Mouse (Mus musculus) gastrocnemius, adult 2 months (tissue): ENCODE measurements at regions not wholly inside any gene's neighbourhood (a gene's known extent, or its start where the extent isn't known, plus 50 kb on each side); places are given as distances from the start of the nearest gene placed in this dataset.
A peak's percentile ranks its signal among the peaks of the same experiment; 100 is the strongest.

Experiments
- DNase-seq: peaks from one replicate; pipeline ENCODE4 v3.0.0; 2022
- H3K27ac ChIP-seq: fragments of 200-600 bp; 2 replicates; pipeline ENCODE4 v1.8.1; 2022; ENCODE audit warnings: mild to moderate bottlenecking
- H3K4me3 ChIP-seq: fragments of 200-600 bp; 2 replicates; pipeline ENCODE4 v1.8.1; 2022; ENCODE audit warnings: mild to moderate bottlenecking, moderate library complexity
- CTCF ChIP-seq: fragments of 200-600 bp; IDR thresholded peaks from 2 replicates; pipeline ENCODE4 v1.8.1; 2022; ENCODE audit warnings: antibody characterized with exemption, mild to moderate bottlenecking, moderate library complexity
- intact Hi-C: fragments of 180-260 bp; cut with DNase I; formaldehyde crosslinking; loops from one replicate; pipeline ENCODE4 v1.15.1; 2025

DNA sequence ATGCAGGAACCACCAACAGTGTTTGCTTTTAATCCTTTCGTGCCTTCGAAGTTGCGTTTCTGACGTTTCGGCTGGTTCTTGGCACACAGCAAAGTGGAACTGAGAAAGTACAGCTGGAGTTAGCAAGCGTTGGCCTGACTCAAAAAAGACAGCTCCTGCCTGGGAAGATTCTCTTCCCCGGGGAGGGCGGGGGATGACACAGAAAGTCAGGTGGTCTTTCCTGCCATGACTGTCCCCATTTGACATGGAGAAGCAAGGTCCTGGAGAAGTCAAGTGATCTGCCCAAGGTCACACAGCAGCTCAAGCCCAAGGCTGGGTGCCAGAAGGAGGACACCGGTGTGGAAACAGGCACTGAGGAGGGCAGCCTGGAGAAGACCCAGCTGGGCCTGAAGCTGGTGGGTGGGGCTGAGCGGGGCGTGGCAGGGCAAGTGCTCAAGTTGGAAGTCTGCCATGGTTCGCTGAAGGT is 411.4 kb downstream of the Matn1 start:
- intact Hi-C loops: no loop called here
- no peak for DNase-seq
- no peak for TF ChIP-seq CTCF
- Histone ChIP-seq H3K4me3 (no peak overlapping the region), H3K27ac (no peak overlapping the region)

- no peak for TF ChIP-seq CTCF
- Histone ChIP-seq H3K4me3 (no peak overlapping the region), H3K27ac (no peak overlapping the region)
- intact Hi-C loops: no loop called here
- no peak for DNase-seq
Observed at GRCm38 (mm10) chr4:131356316-131356715, 412.1 kb downstream of the Matn1 start.

DNA sequence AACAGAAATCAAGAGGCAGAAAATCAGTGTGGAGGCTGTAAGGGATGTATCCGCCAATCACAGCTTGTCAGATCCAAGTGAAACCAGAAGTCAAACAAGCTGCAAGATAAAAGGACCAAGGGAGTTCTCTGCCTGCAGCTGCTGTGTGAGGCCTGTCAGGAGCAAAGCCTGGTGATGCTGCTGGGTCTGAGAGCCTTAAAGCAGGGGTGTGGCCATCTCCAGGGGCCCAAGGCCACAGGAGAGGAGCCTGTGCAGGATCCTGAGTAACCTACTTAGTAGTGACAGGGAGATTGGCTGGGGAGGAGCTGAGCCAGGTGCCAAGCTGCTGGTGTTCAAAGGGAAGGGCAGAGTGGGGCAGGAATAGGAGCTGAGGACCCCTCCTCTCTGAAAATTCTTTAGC is 418.8 kb downstream of the Matn1 start:
- no peak for DNase-seq
- H3K27ac ChIP-seq: no peak overlapping the region
- H3K4me3 ChIP-seq: no peak overlapping the region
- no peak for TF ChIP-seq CTCF
- intact Hi-C loops: no loop called here

DNA sequence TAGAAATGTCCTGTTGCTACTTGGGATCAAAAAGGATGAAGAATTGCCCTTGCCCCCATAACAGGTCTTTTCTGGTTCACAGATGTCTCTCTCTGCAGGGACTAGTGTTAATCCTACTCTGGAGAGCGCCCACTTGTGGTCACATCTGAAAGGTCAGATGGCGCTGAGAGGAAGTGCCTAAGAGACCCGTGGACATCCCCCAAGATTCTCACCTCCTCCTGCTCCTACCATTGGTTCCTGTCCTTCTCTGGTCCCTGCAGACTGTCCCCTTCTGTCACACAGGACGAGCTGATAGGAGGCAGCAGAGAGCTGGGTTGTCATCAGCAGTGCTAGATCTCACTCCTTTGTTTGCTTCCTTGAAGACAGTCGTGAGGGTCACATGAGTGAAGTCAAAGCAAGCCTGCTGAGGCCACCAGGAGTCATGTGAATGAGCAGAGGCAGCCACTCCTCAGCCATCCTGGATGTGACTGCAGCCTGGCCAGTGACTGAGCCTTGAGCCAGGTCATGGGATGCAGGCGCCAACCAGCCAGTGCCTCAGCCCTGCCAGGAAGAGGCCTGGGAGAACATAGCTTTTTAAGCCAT is 420.6 kb downstream of the Matn1 start:
- peak; percentile 28 for DNase-seq
- peak; percentile 65 for TF ChIP-seq CTCF
- intact Hi-C loops: loop anchor here (2.0 kb wide), 1 partner anchor 112 kb away; no protein-coding TSS in a partner anchor

GRCm38 (mm10) chr4:131366006-131366405 is 421.8 kb downstream of the Matn1 start:
- no peak overlapping the region for H3K4me3 ChIP-seq
- no peak for DNase-seq
- TF ChIP-seq CTCF: peak; percentile 25; the same call in 1 of the 2 replicates
- H3K27ac ChIP-seq: no peak overlapping the region
- intact Hi-C loops: no loop called here

More for the DNA sequence above, 420.6 kb downstream of the Matn1 start:
- Histone ChIP-seq H3K4me3 (no peak overlapping the region), H3K27ac (no peak overlapping the region)

DNA sequence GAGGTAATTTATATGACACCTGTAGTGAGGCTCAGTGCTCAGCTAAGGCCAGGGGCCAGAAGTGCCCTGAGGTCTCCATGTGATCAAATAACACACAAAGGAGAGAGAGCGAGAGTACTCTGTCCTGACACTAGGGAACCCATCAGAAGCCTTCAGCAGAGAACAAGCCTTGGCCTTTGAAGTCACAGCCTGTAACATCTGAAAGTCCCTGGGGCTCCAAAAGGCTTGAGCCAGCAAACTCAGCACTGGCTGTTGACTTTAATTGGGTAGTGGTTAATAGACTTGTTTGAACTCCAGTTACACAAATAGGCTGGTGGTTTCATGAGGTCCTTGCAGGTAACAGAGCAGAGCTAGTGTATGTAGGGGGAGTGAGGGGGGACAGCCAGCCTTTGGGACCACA is 422.5 kb downstream of the Matn1 start:
- no peak for DNase-seq
- intact Hi-C loops: no loop called here
- no peak for TF ChIP-seq CTCF
- Histone ChIP-seq H3K4me3 (no peak overlapping the region), H3K27ac (no peak overlapping the region)

- Histone ChIP-seq H3K27ac (no peak overlapping the region), H3K4me3 (no peak overlapping the region)
- DNase-seq: no peak
- intact Hi-C loops: no loop called here
- TF ChIP-seq CTCF: no peak
Observed at GRCm38 (mm10) chr4:131372517-131372916, 428.3 kb downstream of the Matn1 start.

GRCm38 (mm10) chr4:131373172-131373571 is 429.0 kb downstream of the Matn1 start:
- no peak for TF ChIP-seq CTCF
- intact Hi-C loops: no loop called here
- Histone ChIP-seq H3K27ac (no peak overlapping the region), H3K4me3 (no peak overlapping the region)
- no peak for DNase-seq

- intact Hi-C loops: no loop called here
- DNase-seq: no peak
- TF ChIP-seq CTCF: peak; percentile 41
- H3K4me3 ChIP-seq: no peak overlapping the region
- no peak overlapping the region for H3K27ac ChIP-seq
Observed at GRCm38 (mm10) chr4:131374527-131375290, 430.5 kb downstream of the Matn1 start.

DNA sequence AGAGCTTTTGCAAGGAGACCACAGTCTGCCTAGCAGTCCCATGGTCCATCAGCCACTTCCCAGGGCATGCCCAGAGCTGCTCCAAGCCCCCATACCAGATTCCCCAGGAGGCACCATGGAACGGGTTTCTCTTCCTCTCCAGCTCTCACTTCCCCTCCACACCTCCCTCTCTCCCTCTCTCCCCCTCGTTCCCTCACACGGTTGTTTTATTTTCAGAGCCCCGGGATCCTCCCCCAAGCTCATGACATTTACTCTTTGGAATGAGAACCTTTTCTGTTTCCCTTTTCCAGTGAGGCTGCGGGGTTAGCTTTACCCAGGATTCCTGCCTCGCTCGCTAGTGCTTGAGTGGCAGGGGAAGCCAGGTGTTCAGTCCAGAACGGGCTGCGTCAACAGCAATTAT is 436.9 kb downstream of the Matn1 start:
- intact Hi-C loops: no loop called here
- DNase-seq: no peak
- TF ChIP-seq CTCF: no peak
- no peak overlapping the region for H3K4me3 ChIP-seq
- no peak overlapping the region for H3K27ac ChIP-seq

GRCm38 (mm10) chr4:131381529-131381928 is 437.3 kb downstream of the Matn1 start:
- intact Hi-C loops: no loop called here

GRCm38 (mm10) chr4:131383862-131384261 is 439.7 kb downstream of the Matn1 start:
- H3K4me3 ChIP-seq: no peak overlapping the region
- H3K27ac ChIP-seq: no peak overlapping the region
- no peak for TF ChIP-seq CTCF
- DNase-seq: no peak
- intact Hi-C loops: no loop called here

More at GRCm38 (mm10) chr4:131381529-131381928, 437.3 kb downstream of the Matn1 start:
- H3K4me3 ChIP-seq: no peak overlapping the region
- TF ChIP-seq CTCF: no peak
- H3K27ac ChIP-seq: no peak overlapping the region
- DNase-seq: no peak

GRCm38 (mm10) chr4:131386961-131387360 is 442.8 kb downstream of the Matn1 start:
- TF ChIP-seq CTCF: no peak
- no peak for DNase-seq
- H3K27ac ChIP-seq: no peak overlapping the region
- H3K4me3 ChIP-seq: no peak overlapping the region
- intact Hi-C loops: no loop called here
